Mouse (Mus musculus) cortical plate, adult 2 months (tissue): ENCODE measurements at regions not wholly inside any gene's neighbourhood (a gene's known extent, or its start where the extent isn't known, plus 50 kb on each side); places are given as distances from the start of the nearest gene placed in this dataset.

Source experiments
- CTCF ChIP-seq: fragments of 200-500 bp; IDR thresholded peaks from 2 replicates; pipeline ENCODE4 v1.5.1; 2011; ENCODE audit warnings: mild to moderate bottlenecking, control low read depth, low read length; ENCODE audit not compliant: insufficient read depth; ENCODE audit errors: extremely low read depth
- POLR2A ChIP-seq: fragments of 200-500 bp; IDR thresholded peaks from 2 replicates; pipeline ENCODE4 v1.6.1; 2011; ENCODE audit warnings: mild to moderate bottlenecking, low read length, control low read depth; ENCODE audit not compliant: insufficient read depth; ENCODE audit errors: extremely low read depth

DNA sequence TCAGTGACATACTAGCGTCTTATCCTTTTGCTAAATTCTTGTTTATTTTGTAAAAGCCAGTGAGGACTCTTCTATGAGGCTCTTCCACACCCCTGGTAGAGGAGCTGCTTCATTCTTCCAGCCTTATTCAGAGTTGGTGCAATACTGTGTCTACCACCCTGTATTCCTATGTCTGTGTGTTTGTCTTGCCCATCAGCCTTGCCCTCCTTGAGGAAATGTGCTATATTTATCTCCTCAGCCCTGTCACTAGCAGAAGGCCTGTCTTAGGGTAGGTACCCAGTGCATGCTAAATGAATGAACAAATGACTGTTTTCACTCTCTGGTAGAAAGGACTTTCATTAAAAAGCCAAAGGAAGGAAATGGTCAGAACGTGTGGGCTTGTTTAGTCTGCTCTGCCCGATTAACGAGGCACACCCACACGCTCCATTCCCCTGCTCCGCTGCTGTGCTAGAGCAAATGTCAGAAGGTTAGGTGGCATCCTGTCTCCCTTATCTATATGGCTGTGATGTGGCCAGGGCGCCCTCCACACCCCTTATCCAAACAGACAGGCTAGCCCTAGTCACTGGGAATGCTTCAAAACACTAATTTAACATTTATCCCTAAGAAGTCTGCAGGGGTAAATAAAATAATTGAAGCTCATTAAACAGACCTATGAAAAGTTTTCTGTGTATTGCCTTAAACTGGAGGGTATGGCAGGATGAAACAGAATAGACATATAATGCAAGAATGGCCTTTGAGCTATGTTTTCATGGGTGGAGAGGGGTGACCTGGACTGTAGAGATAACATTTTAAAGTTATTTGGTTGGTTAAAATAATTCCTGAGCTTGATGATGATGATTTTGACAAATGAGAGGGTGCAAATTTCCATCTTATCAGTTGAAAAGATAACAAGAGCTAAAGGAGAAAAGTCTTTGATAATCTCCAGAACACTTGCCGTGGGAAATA lies 222.9 kb upstream of the Gm12728 start:
- no peak for TF ChIP-seq CTCF
- TF ChIP-seq POLR2A = no peak
